Comparison of ENCODE assay signal across 25 mouse cellular contexts in genomic region chr2:120051405-120051804, GRCm38 (mm10).
"Had no signal": no experiment of that assay in that cellular context is flagged by ENCODE, and none has a peak within 500 bp of the region (broad histone marks: within the 10 kb centered on the region; RNA-seq: fewer than 3 reads in every experiment).

No protein-coding gene starts in this region.

- H3K4me2 ChIP-seq: heart, embryonic 11.5 days; hindbrain, embryonic 12.5 days; hindbrain, embryonic 14.5 days; intestine, embryonic 15.5 days; limb, embryonic 12.5 days; liver, embryonic 11.5 days; liver, embryonic 13.5 days; liver, embryonic 15.5 days had no signal

- ATAC-seq: inflammation-experienced regulatory T-cells, adult 6 months; intestine, embryonic 15.5 days; intestine, postnatal 0 days had no signal

- H3K27me3 ChIP-seq: hindbrain, embryonic 12.5 days; intestine, embryonic 15.5 days; limb, embryonic 12.5 days; liver, embryonic 15.5 days had no signal

- H3K4me1 ChIP-seq: liver, embryonic 13.5 days; liver, embryonic 15.5 days had no signal

- H3K9ac ChIP-seq: hindbrain, embryonic 12.5 days; hindbrain, embryonic 14.5 days; intestine, embryonic 15.5 days; limb, embryonic 12.5 days; liver, embryonic 13.5 days; liver, embryonic 15.5 days had no signal

- H3K4me3 ChIP-seq: hindbrain, embryonic 10.5 days; hindbrain, embryonic 12.5 days; intestine, embryonic 15.5 days; layer of hippocampus, adult 2 months; left cerebral cortex, adult 2 months; limb, embryonic 10.5 days; limb, embryonic 12.5 days; liver, embryonic 13.5 days; liver, embryonic 15.5 days had no signal

- H3K27ac ChIP-seq: hindbrain, embryonic 10.5 days; hindbrain, embryonic 12.5 days; hindbrain, embryonic 14.5 days; intestine, embryonic 15.5 days; layer of hippocampus, adult 2 months; left cerebral cortex, adult 2 months; limb, embryonic 10.5 days; limb, embryonic 12.5 days; liver, embryonic 13.5 days; liver, embryonic 15.5 days had no signal

- DNase-seq: gastrocnemius, postnatal 10 days; gastrocnemius, postnatal 25 days; heart, adult 18-20 months; heart, postnatal 10 days; heart, postnatal 4 days; kidney, adult 18-20 months; kidney, adult 8-10 months; kidney, postnatal 10 days; kidney, postnatal 25 days; kidney, postnatal 4 days; liver; liver, embryonic 13.5 days had no signal

- H3K9me3 ChIP-seq: hindbrain, embryonic 10.5 days; hindbrain, embryonic 12.5 days; intestine, embryonic 15.5 days; limb, embryonic 10.5 days; limb, embryonic 12.5 days; liver, embryonic 13.5 days; liver, embryonic 15.5 days had no signal

- H3K36me3 ChIP-seq: hindbrain, embryonic 10.5 days; hindbrain, embryonic 12.5 days; intestine, embryonic 15.5 days; limb, embryonic 10.5 days; limb, embryonic 12.5 days; liver, embryonic 13.5 days; liver, embryonic 15.5 days had no signal
